Mouse (Mus musculus) lung, postnatal 36 days (tissue): Measurements from ENCODE around the gene Eno2.

Source experiments
- DNase-seq: peaks from one replicate; pipeline ENCODE4 v3.0.0; 2022; ENCODE audit warnings: mixed read lengths

The Eno2 gene

GRCm38 (mm10) chr6:124739231-124739796 is 30.2 kb downstream of the Eno2 start:
- DNase-seq = no peak

- DNase-seq = peak; percentile 92
Measured at GRCm38 (mm10) chr6:124738511-124739023, 30.9 kb downstream of the Eno2 start, which contains the start of gene Ptpn6. TSS of gene Ptpn6 (minus strand) at chr6:124738714.

GRCm38 (mm10) chr6:124737040-124737439 is 32.4 kb downstream of the Eno2 start:
- no peak for DNase-seq

GRCm38 (mm10) chr6:124734417-124734816 is 35.1 kb downstream of the Eno2 start:
- DNase-seq = no peak

- DNase-seq = peak; percentile 81
Measured at GRCm38 (mm10) chr6:124732476-124733370, 36.8 kb downstream of the Eno2 start.

- no peak for DNase-seq
Measured at GRCm38 (mm10) chr6:124731038-124731437, 38.4 kb downstream of the Eno2 start.

- DNase-seq = peak; percentile 49
Measured at GRCm38 (mm10) chr6:124729850-124730705, 39.4 kb downstream of the Eno2 start.

GRCm38 (mm10) chr6:124728621-124729020 is 40.9 kb downstream of the Eno2 start:
- no peak for DNase-seq

- DNase-seq = no peak
Measured at GRCm38 (mm10) chr6:124724472-124724871, 45.0 kb downstream of the Eno2 start.

- DNase-seq = peak; percentile 54
Measured at GRCm38 (mm10) chr6:124723541-124723940, 45.9 kb downstream of the Eno2 start.

GRCm38 (mm10) chr6:124722876-124723473 is 46.5 kb downstream of the Eno2 start:
- no peak for DNase-seq

GRCm38 (mm10) chr6:124720904-124721303 is 48.6 kb downstream of the Eno2 start:
- DNase-seq = peak; percentile 39

- no peak for DNase-seq
Measured at GRCm38 (mm10) chr6:124719354-124719978, 50.0 kb downstream of the Eno2 start.

- DNase-seq = peak; percentile 87
Measured at GRCm38 (mm10) chr6:124718703-124719102, 50.8 kb downstream of the Eno2 start.

GRCm38 (mm10) chr6:124717968-124718367 is 51.5 kb downstream of the Eno2 start:
- DNase-seq = no peak

- DNase-seq = peak; percentile 75
Measured at GRCm38 (mm10) chr6:124716864-124717490, 52.5 kb downstream of the Eno2 start.

- DNase-seq = no peak
Measured at GRCm38 (mm10) chr6:124712918-124713317, 56.6 kb downstream of the Eno2 start.

GRCm38 (mm10) chr6:124711824-124712782 is 57.4 kb downstream of the Eno2 start, which contains the start of the genes Emg1 and Phb2:
TSS of gene Emg1 (minus strand) at chr6:124712178.
TSS of gene Phb2 (plus strand) at chr6:124712336.
- DNase-seq = peak; percentile 99
